Mouse (Mus musculus) urinary bladder, postnatal 14 days (tissue): ENCODE results near the gene Psma2.

Experiments used
- DNase-seq: peaks from one replicate; pipeline ENCODE4 v3.0.0; 2021; ENCODE audit warnings: low spot score

Psma2 gene

GRCm38 (mm10) chr13:14612926-14613529 is at the start of gene Psma2, which contains the start of gene Mrpl32:
Gene Psma2, plus strand, starts transcription at chr13:14613240.
Gene Mrpl32, minus strand, starts transcription at chr13:14613165.
- DNase-seq, result peak; percentile 96

- DNase-seq, result no peak
Observed at GRCm38 (mm10) chr13:14574128-14574527, 38.9 kb upstream of the Psma2 start.

GRCm38 (mm10) chr13:14580392-14580791 is 32.6 kb upstream of the Psma2 start:
- DNase-seq, result no peak

GRCm38 (mm10) chr13:14602744-14603143 is 10.3 kb upstream of the Psma2 start:
- DNase-seq, result no peak

GRCm38 (mm10) chr13:14607616-14608015 is 5.4 kb upstream of the Psma2 start:
- no peak for DNase-seq

GRCm38 (mm10) chr13:14612463-14612862 is 577 bp upstream of the Psma2 start:
- no peak for DNase-seq

GRCm38 (mm10) chr13:14613553-14613952 is 513 bp downstream of the Psma2 start:
- DNase-seq, result no peak

- DNase-seq, result peak; percentile 70
Observed at GRCm38 (mm10) chr13:14618724-14619123, 5.7 kb downstream of the Psma2 start.

- peak; percentile 97 for DNase-seq
Observed at GRCm38 (mm10) chr13:14629726-14630641, 16.9 kb downstream of the Psma2 start, which contains the start of gene AW209491. Gene AW209491, plus strand, starts transcription at chr13:14630154.

GRCm38 (mm10) chr13:14639998-14640397 is 27.0 kb downstream of the Psma2 start:
- DNase-seq, result no peak

- peak; percentile 24 for DNase-seq
Observed at GRCm38 (mm10) chr13:14649301-14649700, 36.3 kb downstream of the Psma2 start.

- no peak for DNase-seq
Observed at GRCm38 (mm10) chr13:14667107-14667506, 54.1 kb downstream of the Psma2 start.

GRCm38 (mm10) chr13:14670342-14670741 is 57.3 kb downstream of the Psma2 start:
- DNase-seq, result peak; percentile 19

- DNase-seq, result no peak
Observed at GRCm38 (mm10) chr13:14688955-14689354, 75.9 kb downstream of the Psma2 start.

GRCm38 (mm10) chr13:14716801-14717200 is 103.8 kb downstream of the Psma2 start:
- DNase-seq, result no peak

GRCm38 (mm10) chr13:14717755-14718154 is 104.7 kb downstream of the Psma2 start:
- no peak for DNase-seq
